Mouse (Mus musculus): Measurements from ENCODE around the gene Atpaf1. TPM values are rescaled to one million over a fixed set of nuclear protein-coding genes. Genes with fewer than 3 reads are reported as not detected.

The Atpaf1 gene
- total and polyA plus RNA-seq, 2 experiments from 2014 or later, result 25.9 to 37.8 TPM

DNA sequence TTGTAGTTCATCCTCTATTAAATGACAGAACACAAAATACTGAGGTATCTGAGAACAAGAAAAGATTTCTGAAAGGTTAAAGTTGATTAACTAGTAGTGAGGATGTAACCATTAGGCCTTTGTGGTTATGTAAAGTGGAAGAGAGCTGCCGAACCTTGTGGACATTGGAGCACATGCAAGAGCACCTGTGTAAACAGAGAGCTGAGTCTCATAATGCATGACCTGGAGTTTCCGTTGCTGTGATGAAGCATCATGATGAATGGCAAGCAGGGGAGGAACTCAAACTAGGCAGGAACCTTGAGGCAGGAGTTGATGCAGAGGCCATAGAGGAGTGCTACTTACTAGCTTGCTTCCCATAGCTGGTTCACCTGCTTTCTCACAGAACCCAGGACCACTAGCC lies 66.0 kb downstream of the Atpaf1 start:
- TF ChIP-seq CTCF (IDR thresholded peaks at IDR 0.05), result no peak
- no peak overlapping the region for H3K4me3 ChIP-seq (ENCODE audit: low read depth, low read length)
- H3K9ac ChIP-seq (replicated peaks; ENCODE audit: low read length, poor library complexity, severe bottlenecking), result no peak overlapping the region
- no peak overlapping the region for H3K27ac ChIP-seq (ENCODE audit: low read depth, low read length)
- H3K27me3 ChIP-seq (ENCODE audit: insufficient read depth, low read length), result no peaks in the 10 kb centered on the region
- peaks cover 1% of the 10 kb centered on the region; the same call in 1 of the 2 replicates for H3K4me1 ChIP-seq (ENCODE audit: insufficient read depth, low read length)
- H3K36me3 ChIP-seq (ENCODE audit: insufficient read depth, low read length), result peaks cover 5% of the 10 kb centered on the region; the same call in 1 of the 2 replicates
- 73% methylated on average over 2 of the region's 2 CpGs for WGBS
- DNase-seq (ENCODE audit: low spot score), result no peak
- no peak overlapping the region for H3K4me2 ChIP-seq (ENCODE audit: low read depth, low read length, poor library complexity, severe bottlenecking)
- H3K9me3 ChIP-seq (ENCODE audit: low read length), result no peaks in the 10 kb centered on the region
- ATAC-seq (ENCODE audit: low FRiP score), result no peak

DNA sequence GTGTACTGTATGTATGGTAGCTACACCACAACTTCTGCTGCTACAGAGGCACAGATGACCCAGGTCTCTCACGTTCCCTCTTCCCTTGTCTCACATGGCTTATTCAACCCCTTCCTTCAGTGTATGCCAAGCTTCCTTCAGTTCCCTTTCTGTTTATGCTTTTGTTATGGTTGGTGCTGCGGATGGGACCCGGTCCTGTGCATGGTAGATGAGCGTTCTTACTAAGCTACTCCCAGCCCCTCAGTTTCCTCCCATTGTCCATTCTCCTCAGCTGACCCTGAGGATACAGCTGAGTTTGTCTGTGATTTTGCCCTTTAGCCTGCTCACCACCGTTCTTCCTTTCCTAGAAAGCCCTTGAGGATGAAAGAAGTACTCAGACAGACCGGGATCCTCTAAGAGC lies 67.0 kb downstream of the Atpaf1 start:
- ATAC-seq (ENCODE audit: low FRiP score), result no peak
- no peak overlapping the region for H3K9ac ChIP-seq (replicated peaks; ENCODE audit: low read length, poor library complexity, severe bottlenecking)
- H3K4me3 ChIP-seq (ENCODE audit: low read depth, low read length), result no peak overlapping the region
- peaks cover 5% of the 10 kb centered on the region; the same call in 1 of the 2 replicates for H3K4me1 ChIP-seq (ENCODE audit: insufficient read depth, low read length)
- no peak overlapping the region for H3K27ac ChIP-seq (ENCODE audit: low read depth, low read length)
- H3K9me3 ChIP-seq (ENCODE audit: low read length), result no peaks in the 10 kb centered on the region
- H3K4me2 ChIP-seq (ENCODE audit: low read depth, low read length, poor library complexity, severe bottlenecking), result no peak overlapping the region
- no peak for TF ChIP-seq CTCF (IDR thresholded peaks at IDR 0.05)
- H3K36me3 ChIP-seq (ENCODE audit: insufficient read depth, low read length), result peaks cover 5% of the 10 kb centered on the region; the same call in 1 of the 2 replicates
- no peak for DNase-seq (ENCODE audit: low spot score)
- no peaks in the 10 kb centered on the region for H3K27me3 ChIP-seq (ENCODE audit: insufficient read depth, low read length)
- 83% methylated on average over 6 of the region's 6 CpGs for WGBS

DNA sequence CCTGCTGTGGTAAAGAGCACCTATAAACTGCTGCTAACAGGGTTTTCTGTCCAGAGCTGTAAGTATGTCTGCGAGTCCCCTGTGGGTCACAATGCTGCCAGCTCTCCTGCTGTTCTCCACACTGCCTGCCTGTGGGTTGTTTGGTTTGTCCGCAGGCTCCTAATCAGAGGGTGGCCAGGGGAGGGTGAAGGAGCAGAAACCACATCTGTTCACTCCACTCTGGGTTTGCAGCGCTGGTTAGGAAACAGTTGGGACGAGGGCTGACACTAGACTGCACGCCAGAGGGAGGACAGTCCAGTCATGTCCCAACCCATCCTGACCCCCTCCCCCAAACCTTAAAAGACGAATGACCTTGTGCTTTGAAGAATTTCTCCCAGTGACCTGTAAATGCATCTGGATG lies 70.5 kb downstream of the Atpaf1 start:
- no peak for ATAC-seq (ENCODE audit: low FRiP score)
- H3K9me3 ChIP-seq (ENCODE audit: low read length), result no peaks in the 10 kb centered on the region
- no peaks in the 10 kb centered on the region for H3K27me3 ChIP-seq (ENCODE audit: insufficient read depth, low read length)
- no peak for TF ChIP-seq CTCF (IDR thresholded peaks at IDR 0.05)
- no peak for DNase-seq (ENCODE audit: low spot score)
- peaks cover 9% of the 10 kb centered on the region; the same call in 1 of the 2 replicates for H3K36me3 ChIP-seq (ENCODE audit: insufficient read depth, low read length)
- peak overlapping the region; percentile 65; the same call in 1 of the 2 replicates for H3K27ac ChIP-seq (ENCODE audit: low read depth, low read length)
- no peak overlapping the region for H3K4me3 ChIP-seq (ENCODE audit: low read depth, low read length)
- no peak overlapping the region for H3K4me2 ChIP-seq (ENCODE audit: low read depth, low read length, poor library complexity, severe bottlenecking)
- H3K9ac ChIP-seq (replicated peaks; ENCODE audit: low read length, poor library complexity, severe bottlenecking), result 0 out of 2 replicates have a peak overlapping the region, but pooled peaks have one; percentile 1
- WGBS, result 47% methylated on average over 6 of the region's 6 CpGs
- peaks cover 5% of the 10 kb centered on the region; the same call in 1 of the 2 replicates for H3K4me1 ChIP-seq (ENCODE audit: insufficient read depth, low read length)

DNA sequence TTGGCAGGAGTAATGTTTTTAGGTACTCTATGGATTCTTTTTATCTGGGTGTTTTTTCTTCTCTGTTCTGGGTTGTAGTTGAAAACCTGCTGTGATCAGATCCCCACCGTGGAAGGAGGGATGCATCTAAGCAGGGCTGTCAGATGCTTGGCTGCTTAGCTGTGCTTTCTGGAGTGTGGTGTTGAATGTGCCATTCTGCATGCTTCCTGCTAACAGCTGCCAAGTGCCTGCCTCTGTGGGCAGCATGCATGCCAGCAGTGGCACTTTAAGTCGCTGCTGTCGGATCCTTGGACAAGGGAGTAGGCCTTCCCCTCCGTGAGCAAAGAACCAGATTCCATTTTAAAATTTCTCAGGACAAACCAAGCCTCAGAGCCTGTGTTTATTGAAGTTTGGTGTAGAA lies 71.0 kb downstream of the Atpaf1 start:
- ATAC-seq (ENCODE audit: low FRiP score) (0 out of 2 replicates have a peak, but pooled peaks have one; percentile 48), DNase-seq (ENCODE audit: low spot score) (peak; percentile 69)
- Histone ChIP-seq H3K4me3 (ENCODE audit: low read depth, low read length) (no peak overlapping the region), H3K9me3 (ENCODE audit: low read length) (no peaks in the 10 kb centered on the region), H3K9ac (replicated peaks; ENCODE audit: low read length, poor library complexity, severe bottlenecking) (0 out of 2 replicates have a peak overlapping the region, but pooled peaks have one; percentile 1), H3K4me1 (ENCODE audit: insufficient read depth, low read length) (peaks cover 5% of the 10 kb centered on the region; the same call in 1 of the 2 replicates), H3K4me2 (ENCODE audit: low read depth, low read length, poor library complexity, severe bottlenecking) (no peak overlapping the region), H3K27me3 (ENCODE audit: insufficient read depth, low read length) (no peaks in the 10 kb centered on the region), H3K36me3 (ENCODE audit: insufficient read depth, low read length) (peaks cover 6% of the 10 kb centered on the region; the same call in 1 of the 2 replicates), H3K27ac (ENCODE audit: low read depth, low read length) (peak overlapping the region; percentile 65; the same call in 1 of the 2 replicates)
- no peak for TF ChIP-seq CTCF (IDR thresholded peaks at IDR 0.05)
- WGBS, result 13% methylated on average over 4 of the region's 4 CpGs

DNA sequence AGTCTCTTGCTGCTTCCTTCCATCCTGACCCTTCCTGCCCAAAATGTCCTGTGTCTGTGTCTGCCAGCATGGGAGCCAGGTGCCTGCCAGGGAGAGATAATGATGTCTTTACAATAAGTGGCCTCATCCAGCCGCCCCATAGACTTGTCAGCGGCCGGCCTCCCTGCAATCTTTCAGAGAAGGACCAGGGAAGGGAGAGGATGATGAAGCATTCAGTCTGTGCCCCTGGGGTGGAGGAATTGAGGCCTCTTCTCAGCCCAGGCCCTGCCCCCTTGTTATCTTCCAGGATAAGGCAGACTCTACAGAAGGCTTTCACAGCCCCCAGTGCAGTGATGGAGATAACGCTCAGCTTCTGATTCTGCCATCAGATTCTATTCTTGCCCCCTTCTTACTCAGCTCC lies 71.7 kb downstream of the Atpaf1 start:
- ATAC-seq (ENCODE audit: low FRiP score), result no peak
- H3K4me2 ChIP-seq (ENCODE audit: low read depth, low read length, poor library complexity, severe bottlenecking), result no peak overlapping the region
- TF ChIP-seq CTCF (IDR thresholded peaks at IDR 0.05), result no peak
- no peak overlapping the region for H3K4me3 ChIP-seq (ENCODE audit: low read depth, low read length)
- peak overlapping the region; percentile 38; the same call in 1 of the 2 replicates for H3K27ac ChIP-seq (ENCODE audit: low read depth, low read length)
- 33% methylated on average over 4 of the region's 4 CpGs for WGBS
- peaks cover 5% of the 10 kb centered on the region; the same call in 1 of the 2 replicates for H3K4me1 ChIP-seq (ENCODE audit: insufficient read depth, low read length)
- H3K36me3 ChIP-seq (ENCODE audit: insufficient read depth, low read length), result 0 out of 2 replicates have a peak, but pooled peaks cover 5% of the 10 kb centered on the region
- DNase-seq (ENCODE audit: low spot score), result no peak
- no peaks in the 10 kb centered on the region for H3K9me3 ChIP-seq (ENCODE audit: low read length)
- H3K27me3 ChIP-seq (ENCODE audit: insufficient read depth, low read length), result no peaks in the 10 kb centered on the region
- no peak overlapping the region for H3K9ac ChIP-seq (replicated peaks; ENCODE audit: low read length, poor library complexity, severe bottlenecking)

DNA sequence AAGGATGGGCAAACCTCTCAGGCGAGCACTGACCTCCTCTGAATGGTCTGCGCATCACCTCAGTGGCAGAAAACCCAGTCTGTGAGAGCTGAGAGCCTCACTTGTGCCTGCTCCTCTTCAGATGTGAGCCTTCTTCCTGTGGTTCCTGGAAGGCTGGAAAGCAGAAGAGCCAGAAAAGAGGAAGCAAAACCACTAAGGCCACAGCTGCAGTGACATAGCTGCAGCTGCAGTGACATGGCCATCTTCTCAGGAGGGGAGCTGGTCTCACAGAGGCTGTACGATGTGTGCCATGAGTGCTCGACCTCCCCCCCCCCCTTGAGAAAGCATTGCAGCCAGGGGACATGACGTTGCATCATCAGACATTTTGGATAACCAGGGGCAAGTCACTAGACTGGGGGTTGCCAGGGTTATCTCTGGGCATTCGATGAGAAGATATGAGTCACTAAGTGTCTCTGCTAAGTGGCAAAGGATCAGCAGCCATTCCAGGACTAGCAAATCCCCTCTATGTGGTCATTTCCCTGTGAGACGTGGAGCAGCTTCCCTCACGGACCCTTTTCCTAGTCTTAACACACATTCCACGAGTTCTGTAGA lies 72.8 kb downstream of the Atpaf1 start:
- Histone ChIP-seq H3K9ac (replicated peaks; ENCODE audit: low read length, poor library complexity, severe bottlenecking) (no peak overlapping the region), H3K9me3 (ENCODE audit: low read length) (no peaks in the 10 kb centered on the region), H3K36me3 (ENCODE audit: insufficient read depth, low read length) (peaks cover 5% of the 10 kb centered on the region; the same call in 1 of the 2 replicates), H3K27me3 (ENCODE audit: insufficient read depth, low read length) (no peaks in the 10 kb centered on the region), H3K4me3 (ENCODE audit: low read depth, low read length) (no peak overlapping the region), H3K4me2 (ENCODE audit: low read depth, low read length, poor library complexity, severe bottlenecking) (no peak overlapping the region), H3K27ac (ENCODE audit: low read depth, low read length) (no peak overlapping the region), H3K4me1 (ENCODE audit: insufficient read depth, low read length) (peaks cover 5% of the 10 kb centered on the region; the same call in 1 of the 2 replicates)
- 80% methylated on average over 9 of the region's 9 CpGs for WGBS
- DNase-seq (ENCODE audit: low spot score) (no peak), ATAC-seq (ENCODE audit: low FRiP score) (no peak)
- TF ChIP-seq CTCF (IDR thresholded peaks at IDR 0.05), result no peak

All from midbrain, postnatal 0 days (tissue).